Mouse (Mus musculus): ENCODE measurements around the gene G0s2. TPM values are rescaled to one million over a fixed set of nuclear protein-coding genes. Genes with fewer than 3 reads are reported as not detected.

The G0s2 gene
- 236 and 342 TPM in 2 replicates for total RNA-seq (2023)

GRCm38 (mm10) chr1:193272916-193273601, at the start of gene G0s2:
G0s2 (minus strand) TSS chr1:193273217.

DNA sequence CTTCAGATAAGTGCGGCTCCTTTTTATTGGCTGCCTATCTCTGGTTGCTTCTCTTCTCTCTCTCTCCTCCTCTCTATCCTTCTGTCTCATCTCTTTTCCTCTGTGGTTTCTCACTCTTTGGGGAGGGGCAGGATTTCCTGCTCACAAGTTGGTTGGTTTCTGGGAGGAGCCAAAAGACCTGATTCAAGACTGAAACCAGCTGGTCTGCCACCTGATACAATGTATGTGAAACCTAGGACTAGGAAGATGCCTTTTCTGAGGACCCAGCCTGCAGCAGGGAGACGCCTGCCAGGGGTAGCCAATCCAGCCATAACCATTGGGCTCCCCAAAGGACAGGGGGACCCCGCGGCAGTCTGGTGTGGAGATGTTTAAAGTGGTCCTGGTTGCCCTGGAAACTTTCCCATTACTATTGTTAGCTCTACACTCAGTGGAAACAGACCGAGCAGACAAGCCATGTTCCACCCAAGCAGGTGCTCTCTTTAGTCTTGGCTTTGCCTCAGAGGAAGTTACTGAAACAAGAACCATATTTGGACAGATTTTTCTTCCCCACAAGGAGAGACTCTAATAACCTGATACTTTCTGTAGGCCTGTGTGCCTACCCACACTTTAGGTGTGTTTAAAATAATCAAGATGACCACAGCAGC, 8.9 kb downstream of the G0s2 start, which contains the start of gene Hsd11b1:
Gene Hsd11b1 (minus strand): TSS at position 121 of the 644 bp plus-strand sequence.

Other genes with a start within 250 kb of the G0s2 start
- gene Syt14, start 237.4 kb downstream of the G0s2 start, total RNA-seq (2023) = not detected in 2 replicates
- gene Diexf, start 142.9 kb downstream of the G0s2 start, total RNA-seq (2023) = 9.3 and 21.1 TPM in 2 replicates
- gene Irf6, start 120.1 kb downstream of the G0s2 start, total RNA-seq (2023) = not detected in 2 replicates
- 1.4 and 1.8 TPM in 2 replicates for gene A130010J15Rik, start 105.2 kb downstream of the G0s2 start, total RNA-seq (2023)
- 239 and 258 TPM in 2 replicates for gene Traf3ip3, start 71.5 kb downstream of the G0s2 start, total RNA-seq (2023)
- 10.3 and 16.6 TPM in 2 replicates for gene Lamb3, start 65.5 kb downstream of the G0s2 start, total RNA-seq (2023)
- gene Hsd11b1, start 9.1 kb downstream of the G0s2 start, total RNA-seq (2023) = 131 and 143 TPM in 2 replicates
- not detected in 2 replicates for gene Camk1g, start 97.1 kb upstream of the G0s2 start, total RNA-seq (2023)